Mouse (Mus musculus) brain, embryonic 18.5 days (tissue): Measurements from ENCODE around the gene Retreg3.
"Not testable (repeated sequence)": the region's sequence is repeated elsewhere in the genome, so short reads cannot be mapped to it uniquely, and the experiment has no call there.

Experiments used
- DNase-seq: peaks from one replicate; pipeline ENCODE4 v3.0.0-alpha.2; 2012; ENCODE audit warnings: low read depth, low spot score

Retreg3 gene

DNA sequence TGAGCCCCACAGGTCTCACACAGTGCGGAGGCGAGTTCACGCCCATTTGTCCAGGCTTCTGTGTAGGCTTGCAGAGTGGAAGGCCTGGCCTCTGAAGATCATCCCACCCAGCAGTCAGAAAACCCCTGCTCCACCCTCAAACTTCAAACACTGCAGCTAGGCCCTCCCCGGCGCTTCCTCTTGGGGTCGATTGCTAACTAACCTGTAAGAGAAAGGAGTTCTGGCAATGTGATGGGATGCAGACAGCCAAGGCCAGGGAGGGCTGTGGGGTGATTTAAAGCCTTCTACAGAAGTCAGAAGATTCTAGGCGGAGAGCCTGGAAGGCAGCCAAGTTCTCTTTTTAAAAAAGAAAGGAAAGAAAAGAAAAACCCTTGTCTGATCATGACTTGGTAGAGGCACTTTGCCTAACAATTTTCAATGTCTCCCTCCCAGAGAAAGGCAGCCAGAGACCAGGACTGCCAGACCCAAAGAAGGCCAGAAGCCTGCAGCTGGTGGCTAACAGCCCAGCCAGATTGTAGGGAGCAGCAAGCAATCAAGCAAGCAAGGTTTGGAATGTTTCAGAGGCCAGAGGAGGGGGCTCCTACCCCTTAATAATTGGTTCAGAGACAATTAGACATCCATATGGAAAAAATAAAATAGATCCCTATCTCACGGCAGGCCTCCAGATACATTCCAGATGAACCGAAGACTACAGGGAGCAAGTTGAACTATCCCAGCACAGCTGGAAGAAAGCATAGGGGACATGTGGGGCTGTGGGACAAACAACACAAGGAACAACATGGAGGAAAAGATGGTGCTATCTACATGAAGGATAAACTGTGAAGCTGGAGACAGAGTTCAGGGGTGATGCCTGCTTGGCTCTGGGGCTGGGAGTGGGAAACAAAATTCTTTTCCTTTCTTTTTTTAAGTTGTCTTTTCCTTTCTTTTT lies 29.7 kb upstream of the Retreg3 start:
- DNase-seq, result no peak

DNA sequence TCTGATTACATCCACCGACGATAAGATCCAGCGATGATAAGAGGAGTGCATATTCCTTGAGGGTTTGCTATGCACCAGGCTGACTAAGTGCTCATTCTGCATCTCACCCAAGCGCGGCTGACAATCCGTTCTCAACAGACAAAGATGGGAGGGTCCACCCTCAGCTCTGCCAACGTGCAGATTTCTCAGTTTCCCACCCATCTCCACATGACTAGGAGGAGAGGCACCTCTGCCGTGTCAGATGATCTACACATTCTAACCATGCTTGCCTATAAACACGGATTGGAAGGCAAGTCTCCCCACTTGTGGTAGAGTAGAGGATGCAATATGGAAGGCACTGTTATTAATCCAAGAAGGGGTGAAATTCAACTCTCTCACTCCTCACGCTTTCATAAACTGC lies 29.1 kb upstream of the Retreg3 start:
- no peak for DNase-seq

DNA sequence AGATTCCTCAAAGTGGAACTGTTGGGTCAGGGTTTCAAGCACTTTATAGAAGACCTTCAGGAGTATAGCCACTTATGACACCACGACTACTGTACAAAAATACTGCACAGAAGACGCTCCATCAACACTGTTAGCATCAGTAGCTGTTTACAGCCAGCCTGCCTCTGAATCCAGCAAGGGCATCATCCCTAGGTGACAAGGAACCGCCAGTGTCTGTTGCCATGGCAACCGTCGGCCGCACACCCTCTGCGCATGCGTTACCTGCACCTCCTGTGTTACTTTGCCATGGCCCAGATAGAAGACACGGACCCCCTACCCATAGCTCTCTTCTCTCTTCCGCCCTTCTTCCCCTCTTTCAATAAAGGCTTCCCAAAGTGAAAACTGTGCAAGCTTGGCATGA lies 26.7 kb upstream of the Retreg3 start:
- no peak for DNase-seq

DNA sequence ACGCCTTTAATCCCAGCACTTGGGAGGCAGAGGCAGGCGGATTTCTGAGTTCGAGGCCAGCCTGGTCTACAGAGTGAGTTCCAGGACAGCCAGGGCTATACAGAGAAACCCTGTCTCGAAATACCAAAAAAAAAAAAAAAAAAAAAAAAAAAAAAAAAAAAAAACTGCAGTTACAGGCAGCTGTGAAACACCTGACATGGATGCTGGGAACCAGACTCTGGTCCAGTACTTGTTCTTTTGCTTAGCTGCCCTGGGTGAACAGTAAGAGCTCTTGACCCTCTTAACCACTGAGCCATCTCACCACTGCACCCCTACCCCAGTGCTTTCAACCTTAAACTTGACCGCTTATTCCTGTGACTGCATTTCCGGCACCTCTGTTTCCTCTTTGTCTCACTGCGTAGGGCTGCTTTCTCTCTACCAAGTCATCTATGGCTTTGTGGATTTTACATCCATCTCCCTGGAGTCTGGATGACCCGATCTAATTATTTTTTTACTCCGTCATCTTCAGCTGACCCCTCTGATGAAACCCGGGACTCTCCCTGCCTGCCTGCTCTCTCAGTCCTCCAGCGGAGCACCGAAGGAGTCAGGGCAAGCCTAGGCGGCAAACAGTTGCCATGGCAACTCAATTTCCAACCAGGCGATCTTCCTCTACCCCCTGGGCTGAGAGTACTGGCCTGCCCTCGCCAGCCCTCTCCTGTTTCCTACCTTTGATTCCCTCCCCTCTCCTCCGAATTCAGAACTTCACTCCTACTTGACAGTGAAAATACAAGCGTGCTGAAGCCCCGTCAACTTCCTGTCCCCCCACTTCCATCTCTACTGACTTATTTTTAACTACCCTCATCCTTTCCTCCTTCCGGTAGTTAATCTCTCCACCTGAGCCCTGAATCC lies 23.9 kb upstream of the Retreg3 start:
- DNase-seq, result no peak

- DNase-seq, result no peak
These were observed 22.7 kb upstream of the Retreg3 start for GRCm38 (mm10) chr11:101142215-101142967.

- DNase-seq, result no peak
These were observed 21.4 kb upstream of the Retreg3 start for GRCm38 (mm10) chr11:101141088-101141487.

DNA sequence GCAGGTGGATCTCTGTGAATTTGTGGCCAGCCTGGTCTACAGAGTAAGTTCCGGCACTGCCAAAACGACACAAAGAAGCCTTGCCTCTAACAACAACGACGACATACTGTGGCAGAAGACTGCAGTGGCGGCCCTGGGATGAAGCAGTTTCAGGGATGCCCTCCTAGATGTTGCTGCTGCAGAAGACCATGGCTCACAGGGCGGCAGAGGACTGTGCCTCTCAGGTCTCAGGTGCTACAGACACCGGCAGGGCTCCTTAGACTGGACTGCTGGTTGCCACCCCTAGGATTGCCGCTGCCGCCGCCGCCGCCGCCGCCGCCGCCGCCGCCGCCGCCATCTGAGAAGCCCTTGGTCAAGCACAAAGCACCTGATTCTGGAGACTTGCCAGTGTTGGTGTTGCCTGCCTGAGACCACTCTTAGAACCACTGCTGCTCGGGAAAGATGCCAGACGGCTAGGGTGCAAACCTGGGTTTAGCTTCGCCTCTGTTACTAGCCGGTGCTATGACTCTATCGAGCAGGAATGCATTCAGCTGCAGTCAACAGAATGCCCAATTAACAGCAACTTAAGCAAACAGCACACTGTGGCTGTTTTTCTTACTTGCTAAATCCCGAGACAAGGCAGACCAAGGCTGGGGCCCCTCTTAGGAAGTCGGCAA lies 20.6 kb upstream of the Retreg3 start:
- DNase-seq, result no peak

GRCm38 (mm10) chr11:101138536-101139181 lies 19.0 kb upstream of the Retreg3 start:
- no peak for DNase-seq

DNA sequence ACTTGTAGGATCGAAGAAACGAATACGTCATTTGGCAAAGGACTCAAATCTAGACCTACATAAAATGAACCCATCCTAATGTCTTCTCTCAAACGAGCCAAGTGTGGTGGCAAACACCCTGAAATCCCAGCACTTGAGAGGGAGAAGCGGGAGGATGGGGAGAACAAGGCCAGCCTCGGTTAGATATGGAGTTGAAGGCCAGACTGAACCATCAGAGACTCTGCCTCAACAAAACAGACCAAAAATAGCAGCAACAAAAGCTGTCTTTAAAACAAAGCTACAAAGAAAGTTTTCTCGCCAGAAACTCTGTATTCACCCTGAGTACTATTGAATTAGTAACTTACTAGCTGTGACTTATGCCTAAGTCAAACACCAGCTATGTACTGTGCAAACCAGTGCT lies 17.3 kb upstream of the Retreg3 start:
- no peak for DNase-seq

DNA sequence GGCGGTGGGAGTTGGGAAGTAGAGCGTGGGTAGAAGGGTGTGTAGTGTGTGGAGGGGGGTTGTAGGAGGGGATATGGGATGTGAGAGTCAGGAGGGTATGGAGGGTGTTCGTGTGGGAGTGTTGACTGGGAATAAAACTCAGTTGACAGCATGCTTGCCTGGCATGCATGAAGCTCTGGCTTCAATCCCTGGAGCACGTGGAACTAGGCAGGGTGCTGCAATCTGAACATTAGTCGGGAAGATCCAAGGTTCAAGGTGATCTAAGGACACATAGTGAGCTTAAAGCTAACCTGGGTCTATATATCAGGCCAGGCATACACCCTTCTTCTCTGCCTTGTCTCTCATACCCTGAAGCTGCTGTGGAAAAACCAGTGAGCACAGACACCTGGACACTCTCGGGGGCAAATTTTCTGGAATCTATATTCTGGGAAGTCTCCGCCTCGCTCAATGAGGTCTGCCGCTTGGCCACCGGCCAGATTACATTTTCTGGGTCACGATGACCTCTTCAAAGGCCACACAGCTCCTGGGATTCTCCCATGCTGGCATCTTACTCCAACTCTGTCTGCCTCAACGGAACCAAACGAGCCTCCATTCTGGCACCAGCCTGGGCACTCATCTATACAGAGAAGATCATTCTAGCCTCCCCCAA lies 14.6 kb upstream of the Retreg3 start:
- no peak for DNase-seq

DNA sequence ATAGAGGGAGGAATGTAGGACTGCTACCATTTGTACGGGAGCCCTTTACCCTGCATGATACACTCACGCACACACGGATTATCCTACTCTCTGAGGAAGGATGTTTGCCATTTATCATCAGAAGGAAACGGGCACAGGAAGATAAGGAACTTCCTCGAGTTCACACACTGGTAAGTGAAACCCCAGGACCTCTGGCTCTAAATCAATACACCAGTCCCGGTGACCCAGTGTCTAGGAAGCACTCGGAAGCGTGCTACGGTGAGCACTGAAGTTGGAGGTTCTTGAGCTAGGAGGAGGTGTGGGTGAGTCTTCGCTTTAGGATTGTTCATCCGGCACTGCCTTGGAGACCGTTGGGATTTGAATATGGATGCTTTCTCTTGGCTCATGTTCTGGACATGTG lies 13.3 kb upstream of the Retreg3 start:
- no peak for DNase-seq

GRCm38 (mm10) chr11:101131701-101132100 lies 12.0 kb upstream of the Retreg3 start:
- DNase-seq, result no peak

GRCm38 (mm10) chr11:101131187-101131586 lies 11.5 kb upstream of the Retreg3 start:
- no peak for DNase-seq

- no peak for DNase-seq
These were observed 10.5 kb upstream of the Retreg3 start for GRCm38 (mm10) chr11:101130056-101130756.

- no peak for DNase-seq
These were observed 9.4 kb upstream of the Retreg3 start for GRCm38 (mm10) chr11:101128996-101129577.

DNA sequence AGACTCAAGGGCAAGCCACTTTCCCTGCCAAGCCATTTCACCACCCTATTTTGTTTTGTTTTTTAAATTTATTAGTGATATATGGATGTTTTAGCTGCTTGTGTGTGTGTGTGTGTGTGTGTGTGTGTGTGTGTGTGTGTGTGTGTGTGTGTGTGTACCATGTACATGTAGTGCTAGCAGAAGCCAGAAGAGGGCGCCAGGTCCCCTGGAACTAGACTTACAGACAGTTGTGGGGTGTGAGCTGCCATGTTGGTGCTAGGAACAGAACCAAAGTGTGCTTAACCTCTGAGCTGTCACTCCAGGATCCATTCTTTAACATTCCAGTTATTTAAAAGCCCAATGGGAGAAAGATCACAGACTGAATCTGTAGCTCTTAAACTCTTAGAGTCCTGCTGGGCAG lies 7.4 kb upstream of the Retreg3 start:
- DNase-seq, result no peak

DNA sequence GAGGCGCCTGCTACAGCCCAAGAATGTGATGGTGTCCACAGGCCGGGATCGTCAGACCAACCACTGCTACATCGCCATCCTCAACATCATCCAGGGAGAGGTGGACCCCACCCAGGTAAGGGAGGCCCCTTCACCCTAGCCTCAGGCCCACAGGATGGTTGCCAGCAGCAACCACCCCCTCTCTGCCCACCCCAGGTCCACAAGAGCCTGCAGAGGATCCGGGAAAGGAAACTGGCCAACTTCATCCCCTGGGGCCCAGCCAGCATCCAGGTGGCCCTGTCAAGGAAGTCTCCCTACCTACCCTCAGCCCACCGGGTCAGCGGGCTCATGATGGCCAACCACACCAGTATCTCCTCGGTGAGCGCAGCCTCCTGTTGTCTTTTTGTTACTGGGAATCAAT lies 5.3 kb upstream of the Retreg3 start:
- DNase-seq, result not testable (repeated sequence)

- not testable (repeated sequence) for DNase-seq
These were observed 4.8 kb upstream of the Retreg3 start for GRCm38 (mm10) chr11:101124494-101124893.

GRCm38 (mm10) chr11:101120545-101121188 lies 974 bp upstream of the Retreg3 start:
- DNase-seq, result no peak
